Mouse (Mus musculus): ENCODE results near the gene Myo1g.

Gene Myo1g

DNA sequence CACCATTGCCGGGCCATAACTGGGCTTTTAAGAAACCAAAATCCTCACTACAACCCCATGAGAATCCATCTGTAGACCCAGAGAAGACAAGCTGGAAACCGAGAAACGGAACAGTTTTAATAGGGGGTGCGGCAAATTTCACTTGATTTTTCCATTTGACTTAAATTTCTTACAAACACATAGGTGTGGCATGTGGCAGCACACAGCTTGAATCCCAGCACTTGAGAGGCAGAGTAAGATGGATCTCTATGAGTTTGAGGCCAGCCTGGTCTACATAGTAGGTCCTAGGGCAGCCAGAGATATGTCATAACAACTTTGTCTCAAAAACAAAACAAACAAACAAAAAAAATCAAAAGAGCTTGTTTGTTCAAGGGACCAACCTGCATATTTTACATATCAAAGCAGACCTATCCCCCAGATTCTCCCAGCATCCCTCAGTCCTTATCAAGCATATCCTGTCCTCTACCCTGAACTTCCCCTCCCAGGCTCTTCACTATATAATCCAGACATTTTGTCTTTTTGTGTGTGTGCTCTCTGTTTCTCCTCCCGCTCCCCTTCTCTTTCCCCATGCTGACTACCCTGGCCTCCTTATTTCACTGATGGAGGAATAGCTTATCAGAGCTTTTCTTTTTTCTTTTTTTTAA is 32.6 kb downstream of the Myo1g start:
- in situ Hi-C loops (cut with MboI) = no loop called here

DNA sequence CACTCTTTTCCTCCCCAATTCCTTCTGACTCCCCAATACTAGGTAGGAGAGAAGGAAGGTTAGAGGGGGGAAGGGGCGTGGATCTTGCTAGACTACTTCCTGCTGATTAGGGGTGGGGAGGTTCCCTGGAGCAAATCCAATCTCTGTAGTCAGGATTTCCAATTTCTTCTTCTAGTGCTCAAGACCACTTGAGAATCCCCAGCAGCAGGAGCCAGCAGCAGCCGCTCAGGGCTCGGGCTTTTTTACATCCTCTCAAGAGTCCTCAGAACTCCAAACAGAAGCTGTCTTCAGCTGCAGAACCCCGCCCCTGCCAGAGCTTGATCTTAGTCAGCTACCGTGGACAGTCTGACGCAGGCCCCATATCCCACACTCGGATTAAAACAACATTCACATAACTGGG is 33.3 kb downstream of the Myo1g start:
- in situ Hi-C loops (cut with MboI) = no loop called here

DNA sequence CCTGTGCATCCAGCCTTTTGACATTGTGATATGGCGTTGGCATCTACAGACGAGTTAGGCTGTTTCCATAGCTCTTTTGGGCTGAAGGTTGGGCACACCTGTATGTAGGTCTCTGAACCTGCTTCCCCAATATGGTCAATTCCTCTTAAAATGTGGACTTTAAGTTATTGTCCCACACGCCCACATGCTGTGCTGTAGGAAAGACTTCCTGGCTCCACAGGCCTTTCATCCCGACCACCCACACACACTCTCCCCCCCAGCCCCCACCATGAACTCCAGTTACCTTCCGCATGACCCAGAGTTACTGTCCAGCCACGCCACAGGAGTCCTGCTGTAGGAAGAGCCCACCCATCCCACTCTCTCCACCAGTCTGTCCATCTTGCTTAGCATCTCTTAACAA is 33.8 kb downstream of the Myo1g start:
- in situ Hi-C loops (cut with MboI) = no loop called here

DNA sequence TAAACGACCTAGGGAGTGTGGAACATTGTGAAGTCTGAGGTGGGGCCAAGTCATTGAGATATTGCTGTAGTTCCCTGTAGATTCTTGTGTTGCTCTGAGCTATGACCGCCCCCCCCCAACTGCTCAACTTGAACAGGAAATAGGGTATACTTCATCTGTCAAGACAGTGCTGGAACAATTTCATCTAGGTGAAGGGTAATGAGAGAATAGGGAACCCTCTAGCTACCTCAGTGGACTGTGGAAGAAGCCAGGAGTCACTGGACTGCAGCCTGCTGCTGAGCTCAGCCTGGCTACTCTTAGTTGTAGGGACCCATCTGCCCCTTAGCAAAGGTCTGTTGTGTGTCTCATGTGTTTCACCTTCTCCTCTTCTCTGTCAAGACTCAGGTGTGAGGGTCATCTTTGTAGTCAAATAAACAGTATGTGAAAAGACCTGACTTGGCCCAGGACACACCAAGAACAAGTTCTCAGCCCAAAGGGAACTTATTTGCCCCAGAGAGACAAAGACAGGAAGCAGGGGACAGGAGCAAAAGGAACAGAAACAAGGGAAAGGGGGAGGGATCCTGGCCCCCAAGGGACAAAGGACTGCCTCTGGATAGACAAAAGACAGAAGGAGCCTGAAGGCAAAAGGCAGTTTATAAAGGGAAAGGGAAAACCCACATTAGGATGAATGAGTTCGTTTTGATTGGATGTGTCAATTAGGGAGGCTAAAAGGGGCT is 36.4 kb downstream of the Myo1g start:
- in situ Hi-C loops (cut with MboI) = no loop called here

DNA sequence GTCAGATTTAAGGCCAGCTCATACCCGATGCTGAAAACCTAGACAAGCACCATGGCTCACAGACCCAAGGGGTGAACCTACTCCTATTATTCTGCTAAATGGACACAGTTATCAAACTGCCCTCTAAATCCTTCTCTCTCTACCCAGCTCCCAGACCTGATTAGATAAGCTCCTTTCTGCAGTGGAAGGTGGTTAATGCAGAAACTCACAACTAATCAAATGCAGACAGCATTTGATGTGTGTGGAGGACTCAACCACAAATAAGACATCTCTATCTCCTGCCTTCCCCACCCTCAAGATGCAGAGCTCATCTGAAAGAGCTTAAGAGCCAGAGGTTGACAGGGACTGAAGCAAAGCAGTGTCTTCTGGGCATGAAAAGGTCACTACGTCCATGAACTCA is 37.7 kb downstream of the Myo1g start:
- in situ Hi-C loops (cut with MboI) = no loop called here

DNA sequence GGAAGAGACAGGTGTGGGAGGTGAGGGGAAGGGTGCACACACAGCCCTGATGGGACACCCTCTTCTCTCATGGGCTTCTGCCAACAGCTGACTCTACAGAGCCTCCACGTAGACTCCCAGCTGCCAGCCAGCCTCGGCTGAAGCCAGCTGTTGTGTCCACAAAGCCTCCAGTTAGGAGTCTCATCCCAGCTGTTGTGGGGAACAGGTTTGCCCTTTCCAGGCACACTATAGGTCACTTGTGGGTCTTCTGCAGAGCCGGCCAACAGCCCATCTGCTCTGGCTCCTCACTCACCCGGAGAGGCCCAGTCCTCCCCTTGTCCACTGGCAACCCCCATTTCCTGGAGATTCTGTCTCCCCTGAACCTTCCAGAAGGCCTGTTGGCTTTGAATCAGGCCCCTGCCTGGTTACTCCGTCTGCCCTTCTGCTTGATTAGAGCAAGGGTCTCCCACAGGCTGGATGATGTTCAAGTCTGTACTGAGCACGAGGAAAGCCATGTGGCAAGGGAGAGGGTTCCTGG is 39.0 kb downstream of the Myo1g start:
- in situ Hi-C loops (cut with MboI) = no loop called here

DNA sequence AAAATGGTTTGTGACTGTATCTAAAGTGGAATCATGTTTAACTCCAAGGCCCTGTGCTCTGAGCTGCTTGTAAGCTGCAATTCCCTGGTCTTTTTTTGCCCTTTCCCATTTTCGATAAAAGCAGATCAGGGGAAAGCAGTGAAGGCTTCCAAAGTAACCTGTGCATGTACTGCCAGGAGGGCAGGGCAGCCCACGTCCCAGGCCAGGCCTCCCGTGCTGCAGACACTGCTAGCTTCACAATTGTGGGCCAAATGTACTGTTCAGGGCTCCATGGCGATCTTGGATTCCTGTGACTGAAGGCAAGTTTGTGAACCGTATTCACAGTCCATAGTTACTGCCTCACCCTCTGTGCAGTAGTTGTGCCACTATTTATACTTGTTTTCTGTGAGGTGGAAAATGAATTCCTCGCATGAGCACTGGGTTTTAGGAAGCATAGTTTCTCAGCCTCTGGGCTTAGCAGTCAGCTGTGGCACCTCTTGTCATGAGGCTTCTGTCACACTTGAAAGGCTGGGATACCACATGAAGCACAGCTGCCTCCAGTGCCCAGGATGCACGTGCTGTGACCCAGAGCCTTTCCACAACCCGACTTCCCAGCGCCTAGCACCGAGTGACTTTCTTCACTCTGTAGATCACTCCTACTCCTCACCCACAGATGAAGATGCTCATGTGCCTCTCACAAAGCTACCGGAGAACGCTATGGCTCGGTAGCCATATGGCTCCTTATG is 39.9 kb downstream of the Myo1g start:
- in situ Hi-C loops (cut with MboI) = no loop called here

DNA sequence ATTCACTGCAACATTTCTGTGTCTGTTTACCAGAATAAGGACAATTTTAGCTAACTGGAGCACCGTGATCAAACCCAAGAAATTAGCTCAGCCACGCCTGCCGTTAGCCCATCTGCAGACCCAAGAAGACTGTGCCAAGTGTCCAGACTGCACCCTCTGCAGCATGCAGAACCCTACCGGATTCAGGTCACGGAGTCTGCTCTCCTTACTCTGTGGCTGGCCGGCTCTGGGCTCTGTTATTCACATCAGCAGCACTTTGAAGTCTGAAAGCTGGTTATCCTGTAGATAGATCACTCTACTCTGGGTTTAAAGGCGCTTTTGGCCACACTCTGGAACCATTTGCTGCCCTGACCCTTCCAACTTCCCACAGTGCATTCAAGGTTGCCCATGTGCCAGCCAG is 40.6 kb downstream of the Myo1g start:
- in situ Hi-C loops (cut with MboI) = no loop called here

DNA sequence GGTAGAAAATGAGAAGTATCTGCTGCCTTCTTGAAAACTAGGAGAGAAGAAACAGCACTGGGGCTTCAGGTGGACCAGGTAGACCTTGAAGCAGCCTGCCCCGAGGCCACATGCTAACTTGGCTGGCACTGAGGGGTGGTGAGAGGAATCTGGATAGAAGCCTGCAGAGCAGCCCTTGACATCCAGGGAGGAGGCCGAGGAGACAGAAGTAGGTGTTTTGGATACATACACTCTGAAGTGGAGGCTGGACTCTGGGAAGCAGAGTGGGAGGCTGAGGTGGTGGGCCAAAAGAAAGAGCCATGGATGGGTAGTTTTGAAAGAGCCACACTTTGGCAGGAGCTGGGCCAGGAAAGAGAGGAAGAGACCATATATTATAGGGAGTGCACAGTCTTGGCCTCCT is 41.5 kb downstream of the Myo1g start:
- in situ Hi-C loops (cut with MboI) = no loop called here

DNA sequence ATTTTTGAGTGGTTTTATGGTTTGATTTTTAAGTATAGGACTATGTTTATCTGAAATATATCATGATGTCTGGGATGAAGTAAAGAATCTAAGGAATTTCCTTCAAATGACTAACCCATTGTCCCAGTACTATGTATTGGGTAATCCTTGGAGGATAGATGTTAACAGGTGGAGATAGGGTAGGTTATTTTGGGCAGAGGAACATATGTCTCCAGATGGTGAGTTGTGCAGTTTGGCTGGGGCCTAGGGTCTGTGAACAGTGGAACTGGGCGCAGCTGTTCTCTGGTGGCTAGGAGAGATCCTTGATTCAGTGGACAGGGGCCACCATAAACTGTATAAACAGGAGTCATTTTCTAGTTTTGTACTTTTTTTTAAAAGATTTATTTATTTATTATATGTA is 43.4 kb downstream of the Myo1g start:
- in situ Hi-C loops (cut with MboI) = no loop called here

DNA sequence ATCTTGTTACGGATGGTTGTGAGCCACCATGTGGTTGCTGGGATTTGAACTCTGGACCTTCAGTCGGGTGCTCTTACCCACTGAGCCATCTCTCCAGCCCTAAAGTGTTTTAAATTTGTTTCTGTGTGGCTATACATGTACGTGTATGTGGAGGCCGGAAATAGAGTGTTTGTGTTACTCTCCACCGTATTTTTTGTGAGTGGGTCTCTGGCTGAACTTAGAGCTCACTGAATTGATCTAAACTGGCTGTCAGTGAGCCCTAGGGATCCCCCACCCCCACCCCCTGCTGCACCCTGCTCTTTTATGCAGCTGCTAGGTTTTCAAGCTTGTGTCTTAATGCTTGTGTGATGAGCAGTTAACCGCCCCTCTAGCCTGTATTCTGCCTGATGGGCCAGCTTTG is 43.9 kb downstream of the Myo1g start:
- in situ Hi-C loops (cut with MboI) = no loop called here

DNA sequence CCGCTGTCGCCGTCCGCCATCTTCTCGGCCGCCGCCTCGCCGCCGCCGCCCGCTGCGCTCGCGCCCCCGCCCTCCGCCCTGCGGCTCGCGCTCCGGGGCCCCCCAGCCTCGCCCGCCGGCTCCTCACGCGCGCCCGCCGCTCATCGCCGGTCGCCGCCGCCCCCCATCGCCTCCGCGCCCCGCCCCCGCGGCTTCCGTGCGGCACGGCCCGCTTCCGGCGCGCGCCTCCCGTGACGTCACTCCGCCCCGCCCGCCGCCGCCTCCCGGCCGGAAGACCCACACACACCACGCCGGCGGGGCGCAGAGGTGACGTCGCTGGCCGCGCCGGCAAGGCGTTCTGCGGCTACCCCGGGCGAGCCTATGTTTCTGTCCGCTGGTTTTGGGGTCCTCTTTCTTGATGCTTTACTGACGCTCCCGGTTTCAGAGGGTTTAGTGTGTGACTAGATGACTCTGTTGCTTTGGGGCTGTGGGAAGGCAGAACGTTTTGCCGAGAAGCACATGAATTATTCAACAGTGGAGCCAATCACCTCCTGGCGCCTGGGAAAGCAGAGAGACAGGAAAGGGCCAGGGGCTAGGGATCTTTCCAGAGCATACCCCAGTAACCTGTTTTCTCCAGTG is 44.8 kb downstream of the Myo1g start, which contains the start of gene Purb:
TSS of gene Purb (minus strand) at position 51 of the 618 bp plus-strand sequence.
- in situ Hi-C loops (cut with MboI) = no loop called here

DNA sequence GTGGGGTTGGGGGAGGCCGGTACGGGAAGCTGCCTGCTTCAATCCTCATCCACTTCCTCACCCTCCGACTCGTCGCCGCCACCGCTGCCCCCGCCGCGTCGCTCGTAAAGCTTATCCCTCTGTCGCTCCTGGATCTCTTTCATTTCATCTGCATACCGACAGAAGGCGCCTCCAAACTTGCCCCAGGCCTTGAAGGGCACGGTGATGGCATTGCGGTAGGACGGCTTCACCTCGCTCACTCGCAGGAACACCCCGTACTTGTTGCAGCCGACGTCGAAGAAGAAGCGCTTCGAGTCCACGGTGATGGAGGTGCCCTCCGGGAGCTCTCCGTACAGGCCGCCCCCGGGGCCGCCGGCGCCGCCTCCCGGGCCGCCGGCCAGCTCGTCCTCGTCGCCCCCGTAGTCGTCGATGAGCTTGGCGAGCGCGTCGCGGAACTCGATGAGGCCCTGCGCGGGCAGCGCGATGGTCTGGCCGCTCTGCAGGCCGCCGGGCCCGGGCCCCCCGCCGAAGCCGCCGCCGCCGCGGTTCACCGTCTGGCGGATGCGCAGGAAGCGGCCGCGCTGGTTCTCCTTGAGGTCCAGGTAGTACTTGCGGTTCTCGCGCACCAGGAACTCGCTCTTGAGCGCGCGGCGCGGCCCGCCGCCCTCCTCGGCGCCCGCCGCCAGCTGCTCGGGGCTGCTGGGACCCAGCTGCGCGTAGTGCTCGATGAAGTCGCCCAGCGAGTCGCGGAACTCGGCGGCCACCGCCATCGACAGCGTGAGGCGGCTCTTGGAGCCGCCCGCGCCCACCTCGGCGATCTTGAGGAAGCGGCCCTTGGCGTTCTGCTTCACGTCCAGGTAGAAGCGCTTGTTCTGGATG is 45.7 kb downstream of the Myo1g start:
- in situ Hi-C loops (cut with MboI) = no loop called here

DNA sequence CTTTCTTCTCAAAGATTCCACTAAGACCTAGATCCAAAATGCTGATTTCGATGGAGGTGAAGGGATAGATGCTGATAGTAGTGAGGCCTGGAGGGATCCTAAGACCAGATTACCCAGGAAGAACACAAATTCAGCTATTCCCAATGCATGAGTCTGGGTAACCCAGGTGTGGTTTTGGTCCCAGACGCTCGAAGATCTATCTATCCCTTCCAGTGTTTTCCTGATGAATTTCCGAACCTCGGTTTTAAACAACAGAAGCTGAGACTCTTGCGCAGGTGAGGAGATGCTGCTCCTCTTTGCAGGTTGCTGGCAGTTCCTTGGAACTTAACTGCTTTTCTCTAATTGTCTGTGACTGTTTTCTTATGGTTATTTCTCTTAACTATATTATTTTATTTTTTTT is 46.4 kb downstream of the Myo1g start:
- in situ Hi-C loops (cut with MboI) = no loop called here

DNA sequence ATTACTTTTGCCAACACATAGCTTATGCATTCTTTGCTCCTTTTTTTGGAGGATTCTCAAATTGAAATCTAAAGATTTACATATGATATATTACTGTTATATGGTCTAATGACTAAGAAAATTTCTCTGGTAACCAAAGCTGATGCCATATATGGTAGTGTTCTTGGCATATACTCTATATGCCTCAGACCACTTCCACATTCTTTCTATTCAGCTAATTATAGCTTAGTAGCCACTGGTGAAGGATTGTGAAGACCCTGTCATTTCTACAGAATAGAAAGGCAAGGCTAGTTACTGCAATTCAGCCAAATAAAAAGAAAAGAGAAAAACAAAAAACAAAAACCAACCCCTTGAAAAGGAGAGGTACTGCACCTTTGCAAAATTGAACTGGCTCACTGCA is 48.7 kb downstream of the Myo1g start:
- in situ Hi-C loops (cut with MboI) = no loop called here

DNA sequence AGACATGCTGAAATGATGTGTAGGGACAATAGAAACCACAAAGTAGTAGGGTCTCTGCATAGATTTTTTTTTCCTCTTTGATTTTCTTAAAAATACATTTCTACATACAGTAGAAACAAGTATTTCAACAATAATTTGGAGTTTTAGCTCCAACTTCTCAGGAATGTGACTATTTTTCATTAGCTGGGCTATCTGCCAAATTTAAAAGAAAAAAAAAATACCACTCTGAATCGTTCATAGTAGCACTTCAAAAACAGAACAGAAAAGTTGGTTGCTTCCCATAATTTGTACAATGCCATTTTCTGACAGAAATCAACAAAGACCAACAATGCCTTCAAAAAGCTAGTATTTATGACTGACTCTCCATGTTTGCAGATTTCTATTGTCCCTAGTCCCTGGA is 49.3 kb downstream of the Myo1g start:
- in situ Hi-C loops (cut with MboI) = no loop called here

DNA sequence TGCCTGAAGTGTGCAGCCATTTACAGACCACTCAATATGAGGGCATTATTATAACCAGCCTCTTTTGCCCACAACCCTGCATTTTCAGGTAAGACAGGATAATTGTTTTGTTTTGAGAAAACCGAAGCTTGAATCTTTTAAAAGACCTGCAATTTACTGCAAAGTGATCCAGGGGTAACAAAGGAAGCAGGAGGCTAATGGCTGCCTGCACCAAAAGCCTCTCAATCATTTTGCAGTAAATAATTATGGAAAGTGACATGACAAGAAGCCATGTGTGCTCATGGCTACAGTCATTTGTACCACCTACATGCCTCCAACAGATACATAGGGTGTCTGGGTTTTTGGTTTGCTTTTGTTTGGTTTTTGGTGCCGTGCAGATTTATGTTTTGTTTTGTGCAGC is 49.7 kb downstream of the Myo1g start:
- in situ Hi-C loops (cut with MboI) = no loop called here

DNA sequence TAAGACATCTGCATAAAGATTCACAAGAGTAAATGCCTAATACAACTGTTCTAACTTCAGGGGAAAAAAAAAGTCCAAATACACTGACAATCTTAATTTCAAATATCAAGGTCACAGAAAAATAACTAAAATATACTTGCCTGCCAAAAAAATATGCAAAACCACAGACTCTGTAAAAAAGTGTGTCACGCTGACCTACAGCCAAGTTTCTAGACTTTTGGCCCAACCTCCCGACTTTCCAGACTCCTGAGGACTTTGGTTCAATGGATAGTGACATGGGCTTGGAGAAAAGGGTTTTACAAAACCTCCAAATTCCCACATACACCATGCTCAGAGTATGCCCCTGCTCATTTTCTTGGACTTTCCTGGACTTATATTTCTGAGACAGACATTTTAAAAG is 52.2 kb downstream of the Myo1g start:
- in situ Hi-C loops (cut with MboI) = no loop called here

DNA sequence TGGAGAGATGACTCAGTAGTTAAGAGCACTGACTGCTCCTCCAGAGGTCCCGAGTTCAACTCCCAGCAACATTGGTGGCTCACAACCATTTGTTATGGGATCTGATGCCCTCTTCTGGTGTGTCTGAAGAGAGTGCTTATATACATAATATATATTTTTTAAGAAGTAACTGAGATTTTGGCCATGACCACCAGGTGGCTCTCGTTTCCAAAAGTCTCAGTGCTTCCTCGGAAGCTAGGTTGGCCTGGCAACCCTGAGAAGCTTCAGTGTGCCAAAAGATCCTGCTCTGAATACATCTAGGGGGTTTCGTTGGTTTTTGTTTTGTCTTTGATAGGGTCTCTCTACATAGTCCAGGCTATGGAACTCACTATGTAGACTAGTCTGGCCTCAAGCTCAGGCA is 55.6 kb downstream of the Myo1g start:
- in situ Hi-C loops (cut with MboI) = no loop called here

DNA sequence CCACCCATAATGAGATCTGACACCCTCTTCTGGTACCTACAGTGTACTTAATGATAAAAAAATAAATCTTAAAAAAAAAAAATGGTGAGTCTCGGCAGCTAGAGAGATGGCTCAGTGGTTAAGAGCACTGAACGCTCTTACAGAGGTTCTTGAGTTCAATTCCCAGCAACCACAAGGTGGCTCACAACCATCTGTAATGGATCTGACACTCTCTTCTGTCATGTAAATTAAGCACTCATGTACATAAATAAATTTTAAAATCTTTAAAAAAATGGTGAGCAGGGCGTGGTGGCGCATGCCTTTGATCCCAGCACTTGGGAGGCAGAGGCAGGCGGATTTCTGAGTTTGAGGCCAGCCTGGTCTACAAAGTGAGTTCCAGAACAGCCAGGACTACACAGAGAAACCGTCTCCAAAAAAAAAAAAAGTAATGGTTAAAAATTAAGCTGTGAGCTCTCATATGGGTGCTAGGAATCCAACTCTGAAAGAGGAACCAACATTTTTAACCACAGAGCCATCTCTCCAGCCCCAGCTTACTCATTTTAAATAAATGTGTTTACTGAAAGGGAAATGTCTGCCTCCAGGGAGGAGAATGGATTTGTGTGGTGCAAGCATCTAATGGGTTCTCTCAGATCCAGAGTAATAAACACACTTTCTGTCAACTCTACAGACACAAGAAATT is 57.5 kb downstream of the Myo1g start:
- in situ Hi-C loops (cut with MboI) = no loop called here
